Mouse (Mus musculus) bone marrow macrophage, adult 2 months (primary cell): Measurements from ENCODE around the gene Rasgrp2. TPM values are rescaled to one million over a fixed set of nuclear protein-coding genes. Genes with fewer than 3 reads are reported as not detected.

ENCODE experiments used
- H3K27ac ChIP-seq: 2 replicates; pipeline ENCODE4 v1.5.1; 2012; ENCODE audit warnings: low read depth, low read length; ENCODE audit not compliant: insufficient read depth
- H3K4me1 ChIP-seq: 2 replicates; pipeline ENCODE4 v1.6.1; 2012; ENCODE audit warnings: low read length; ENCODE audit not compliant: control insufficient read depth, insufficient read depth
- H3K4me3 ChIP-seq: 2 replicates; pipeline ENCODE4 v1.5.1; 2012; ENCODE audit warnings: mild to moderate bottlenecking, low read length, moderate library complexity; ENCODE audit not compliant: insufficient read depth
- CTCF ChIP-seq: IDR thresholded peaks from 2 replicates; pipeline ENCODE4 v1.5.1; 2012; ENCODE audit warnings: low read depth, mild to moderate bottlenecking, low read length, moderate library complexity
- POLR2A ChIP-seq: IDR thresholded peaks from 2 replicates; pipeline ENCODE4 v1.6.1; 2012; ENCODE audit warnings: mild to moderate bottlenecking, low read depth, low read length, borderline replicate concordance
- polyA plus RNA-seq: library from polyadenylated mRNA; stranded (reverse); fragments of >200 nt; gene quantifications from 2 replicates; pipeline ENCODE4 v1.2.4, GENCODE M21; 2012; ENCODE audit not compliant: missing spikeins, insufficient read depth, insufficient read length

The Rasgrp2 gene
- polyA plus RNA-seq, 1 experiment: 7.7 TPM

- Histone ChIP-seq H3K4me3 (no peak overlapping the region), H3K4me1 (no peaks in the 10 kb centered on the region), H3K27ac (no peak overlapping the region)
- TF ChIP-seq POLR2A (no peak), CTCF (no peak)
These were observed 8.0 kb downstream of the Rasgrp2 start for GRCm38 (mm10) chr19:6407109-6407508.

- Histone ChIP-seq H3K4me1 (no peaks in the 10 kb centered on the region), H3K4me3 (no peak overlapping the region), H3K27ac (no peak overlapping the region)
- no peak for TF ChIP-seq POLR2A
- no peak for TF ChIP-seq CTCF
These were observed 8.8 kb downstream of the Rasgrp2 start for GRCm38 (mm10) chr19:6407816-6408510.

DNA sequence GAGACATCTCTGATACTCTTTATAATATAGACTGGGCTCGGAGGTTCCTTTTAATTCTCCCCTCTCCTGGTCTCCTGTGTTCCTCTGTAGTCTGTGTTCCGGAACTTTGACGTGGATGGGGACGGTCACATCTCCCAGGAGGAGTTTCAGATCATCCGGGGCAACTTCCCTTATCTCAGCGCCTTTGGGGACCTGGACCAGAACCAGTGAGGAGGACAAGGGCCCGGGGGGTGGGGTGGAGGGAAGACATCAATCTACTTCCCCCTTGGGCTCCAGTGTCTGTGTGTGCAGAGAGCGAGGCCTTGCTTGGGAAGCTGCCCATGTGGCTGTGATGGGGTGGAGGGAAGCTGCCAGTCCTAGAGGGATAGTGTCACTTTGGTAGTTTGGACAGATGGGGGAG is 9.6 kb downstream of the Rasgrp2 start:
- TF ChIP-seq POLR2A (no peak), CTCF (no peak)
- Histone ChIP-seq H3K4me3 (no peak overlapping the region), H3K4me1 (no peaks in the 10 kb centered on the region), H3K27ac (no peak overlapping the region)

DNA sequence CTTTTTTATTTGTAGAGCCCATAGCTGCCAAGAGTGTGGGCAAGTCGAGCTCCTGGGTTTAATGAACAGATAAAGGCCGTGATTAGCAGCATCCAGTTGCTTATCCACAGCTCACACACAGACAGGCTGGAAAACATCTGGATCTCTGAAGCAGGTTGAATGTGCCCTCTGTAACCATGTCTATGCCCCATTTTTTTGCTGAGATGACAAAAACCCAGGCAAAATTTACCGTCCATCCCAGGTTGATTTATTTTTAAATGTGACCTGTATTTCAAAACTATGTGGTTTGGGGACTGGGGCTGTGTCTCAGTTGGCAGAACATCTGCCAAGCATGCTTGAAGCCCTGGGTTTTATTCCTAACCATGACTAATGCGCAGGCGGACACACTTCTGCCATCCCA is 10.0 kb downstream of the Rasgrp2 start:
- Histone ChIP-seq H3K4me3 (no peak overlapping the region), H3K4me1 (no peaks in the 10 kb centered on the region), H3K27ac (no peak overlapping the region)
- no peak for TF ChIP-seq POLR2A
- TF ChIP-seq CTCF: no peak

DNA sequence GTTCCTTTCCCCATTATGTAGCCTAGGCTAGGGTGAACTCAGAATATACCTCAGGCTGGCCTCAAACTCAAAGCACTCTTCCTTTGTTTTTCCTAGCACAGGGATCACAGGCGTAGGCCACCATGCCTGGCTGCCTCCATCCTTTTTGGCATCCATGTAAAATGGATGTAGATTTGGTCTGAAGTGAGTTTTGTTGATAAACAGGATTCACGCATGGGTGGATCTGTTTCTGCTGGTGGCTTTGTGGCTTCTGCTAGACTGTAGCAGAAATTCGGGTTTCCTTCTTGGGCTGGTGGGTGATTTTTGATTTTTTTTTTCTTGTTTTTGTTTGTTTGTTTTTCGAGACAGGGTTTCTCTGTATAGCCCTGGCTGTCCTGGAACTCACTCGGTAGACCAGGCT is 10.8 kb downstream of the Rasgrp2 start:
- Histone ChIP-seq H3K27ac (no peak overlapping the region), H3K4me1 (no peaks in the 10 kb centered on the region), H3K4me3 (no peak overlapping the region)
- TF ChIP-seq POLR2A (no peak), CTCF (no peak)

DNA sequence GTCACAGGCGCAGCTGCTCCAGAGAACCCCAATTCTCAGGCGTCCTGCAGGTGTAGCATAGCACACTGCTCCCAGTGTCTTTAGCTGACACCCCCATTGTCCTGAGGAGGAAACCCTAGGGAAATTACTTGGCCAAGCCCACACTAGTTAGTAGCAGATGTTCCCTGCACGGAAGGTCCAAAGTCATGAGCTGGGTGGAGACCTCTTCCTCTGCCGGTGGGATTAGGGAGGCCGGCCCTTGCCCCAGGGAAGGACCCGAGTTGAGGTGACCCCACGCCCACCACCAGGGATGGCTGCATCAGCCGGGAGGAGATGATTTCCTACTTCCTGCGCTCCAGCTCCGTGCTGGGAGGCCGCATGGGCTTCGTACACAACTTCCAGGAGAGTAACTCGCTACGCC is 13.7 kb downstream of the Rasgrp2 start:
- no peak for TF ChIP-seq CTCF
- TF ChIP-seq POLR2A: no peak
- no peaks in the 10 kb centered on the region for H3K4me1 ChIP-seq
- H3K27ac ChIP-seq: no peak overlapping the region
- H3K4me3 ChIP-seq: no peak overlapping the region

- H3K4me1 ChIP-seq: no peaks in the 10 kb centered on the region
- H3K4me3 ChIP-seq: no peak overlapping the region
- TF ChIP-seq POLR2A (no peak), CTCF (no peak)
- no peak overlapping the region for H3K27ac ChIP-seq
These were observed 16.3 kb downstream of the Rasgrp2 start for GRCm38 (mm10) chr19:6415454-6415853.

DNA sequence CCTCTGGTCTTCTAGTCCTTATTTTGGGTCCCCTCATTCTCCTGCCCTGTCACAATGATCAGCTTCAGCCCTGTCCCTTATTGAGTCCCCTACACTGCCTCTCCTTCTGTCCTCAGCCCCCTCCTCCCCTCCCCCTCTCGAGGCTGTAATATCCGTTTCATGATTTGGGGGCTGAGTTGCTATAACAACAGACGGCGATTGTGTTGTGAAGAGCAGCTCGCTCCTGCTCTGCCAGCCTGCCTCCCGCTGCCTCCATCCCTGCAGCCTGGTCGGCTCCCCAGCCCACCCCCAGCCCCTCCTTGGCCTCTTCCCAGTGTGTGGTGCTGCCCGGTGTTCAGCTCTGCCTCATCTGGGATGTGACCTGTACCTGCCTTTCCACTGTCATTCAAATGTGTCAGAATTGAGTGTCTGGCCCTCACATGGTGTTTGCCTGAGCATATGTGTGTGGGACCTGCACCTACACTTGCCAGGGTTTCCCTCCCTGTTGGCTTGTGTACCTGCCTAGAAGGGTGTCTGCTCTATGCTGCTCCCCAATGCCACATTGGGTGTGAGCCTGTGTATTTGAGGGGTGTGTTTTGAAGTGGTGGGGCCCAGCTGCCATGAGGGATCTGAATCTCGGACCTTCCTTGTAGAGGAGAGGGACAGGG is 17.1 kb downstream of the Rasgrp2 start:
- TF ChIP-seq CTCF (no peak), POLR2A (no peak)

GRCm38 (mm10) chr19:6416894-6417761 is 18.0 kb downstream of the Rasgrp2 start:
- no peaks in the 10 kb centered on the region for H3K4me1 ChIP-seq
- no peak for TF ChIP-seq POLR2A
- TF ChIP-seq CTCF: no peak

More for the DNA sequence above, 17.1 kb downstream of the Rasgrp2 start:
- Histone ChIP-seq H3K4me1 (no peaks in the 10 kb centered on the region), H3K27ac (no peak overlapping the region), H3K4me3 (no peak overlapping the region)

GRCm38 (mm10) chr19:6418233-6418879 is 19.2 kb downstream of the Rasgrp2 start, which contains the start of gene Nrxn2:
Gene Nrxn2 (plus strand): TSS chr19:6418731.
- Histone ChIP-seq H3K27ac (no peak within 1 kb of the TSS), H3K4me3 (peak within 1 kb of the TSS; percentile 42), H3K4me1 (no peaks in the 10 kb centered on the region)
- no peak for TF ChIP-seq POLR2A
- TF ChIP-seq CTCF: peak; percentile 95

More at GRCm38 (mm10) chr19:6416894-6417761, 18.0 kb downstream of the Rasgrp2 start:
- Histone ChIP-seq H3K27ac (no peak overlapping the region), H3K4me3 (no peak overlapping the region)
